Mouse (Mus musculus): ENCODE results near the gene Stard7. TPM values are rescaled to one million over a fixed set of nuclear protein-coding genes. Genes with fewer than 3 reads are reported as not detected.

Gene Stard7
- polyA plus RNA-seq, 1 experiment from 2014 or later = 41.7 TPM

- no peak for DNase-seq
- Histone ChIP-seq H3K27me3 (ENCODE audit: insufficient read depth, low read length) (peaks cover 12% of the 10 kb centered on the region), H3K4me1 (ENCODE audit: insufficient read depth) (peaks cover 23% of the 10 kb centered on the region), H3K9ac (replicated peaks) (peak overlapping the region; percentile 44; the same call in 1 of the 2 replicates), H3K9me3 (ENCODE audit: low read length) (no peaks in the 10 kb centered on the region), H3K27ac (ENCODE audit: low read depth) (peak overlapping the region; percentile 67), H3K4me2 (ENCODE audit: low read depth, low read length) (peak overlapping the region; percentile 89), H3K4me3 (ENCODE audit: low read depth, low read length) (no peak overlapping the region), H3K36me3 (replicated peaks; ENCODE audit: insufficient read depth, low read length) (no peaks in the 10 kb centered on the region; the same call in 1 of the 2 replicates)
- no peak for ATAC-seq
- 44% methylated on average over 5 of the region's 5 CpGs for WGBS (ENCODE audit: insufficient replicate concordance)
- no peak for TF ChIP-seq CTCF (IDR thresholded peaks at IDR 0.05; ENCODE audit: low read depth)
- TF ChIP-seq EP300 (IDR thresholded peaks at IDR 0.05; ENCODE audit: low read depth) = no peak
Observed at GRCm38 (mm10) chr2:127333945-127334603, 64.1 kb downstream of the Stard7 start.

GRCm38 (mm10) chr2:127335078-127335541, 65.1 kb downstream of the Stard7 start:
- H3K9ac ChIP-seq (replicated peaks) = no peak overlapping the region
- DNase-seq (peak; percentile 66), ATAC-seq (peak; percentile 22)
- TF ChIP-seq EP300 (IDR thresholded peaks at IDR 0.05; ENCODE audit: low read depth) (no peak), CTCF (IDR thresholded peaks at IDR 0.05; ENCODE audit: low read depth) (no peak)
- peak overlapping the region; percentile 89 for H3K4me2 ChIP-seq (ENCODE audit: low read depth, low read length)
- no peaks in the 10 kb centered on the region; the same call in 1 of the 2 replicates for H3K36me3 ChIP-seq (replicated peaks; ENCODE audit: insufficient read depth, low read length)
- H3K9me3 ChIP-seq (ENCODE audit: low read length) = no peaks in the 10 kb centered on the region
- H3K4me3 ChIP-seq (ENCODE audit: low read depth, low read length) = peak overlapping the region; percentile 61; the same call in 1 of the 2 replicates
- 43% methylated on average over 11 of the region's 11 CpGs for WGBS (ENCODE audit: insufficient replicate concordance)
- H3K4me1 ChIP-seq (ENCODE audit: insufficient read depth) = peaks cover 20% of the 10 kb centered on the region
- H3K27me3 ChIP-seq (ENCODE audit: insufficient read depth, low read length) = peaks cover 12% of the 10 kb centered on the region
- peak overlapping the region; percentile 67 for H3K27ac ChIP-seq (ENCODE audit: low read depth)

- DNase-seq (peak; percentile 89), ATAC-seq (peak; percentile 82)
- 4% methylated on average over 61 of the region's 76 CpGs for WGBS (ENCODE audit: insufficient replicate concordance)
- no peak for TF ChIP-seq CTCF (IDR thresholded peaks at IDR 0.05; ENCODE audit: low read depth)
- TF ChIP-seq EP300 (IDR thresholded peaks at IDR 0.05; ENCODE audit: low read depth) = no peak
- Histone ChIP-seq H3K9ac (replicated peaks) (peak within 1 kb of the TSS; percentile 63), H3K4me3 (ENCODE audit: low read depth, low read length) (peak within 1 kb of the TSS; percentile 61), H3K27ac (ENCODE audit: low read depth) (peak within 1 kb of the TSS; percentile 67), H3K4me2 (ENCODE audit: low read depth, low read length) (peak within 1 kb of the TSS; percentile 89), H3K27me3 (ENCODE audit: insufficient read depth, low read length) (peaks cover 12% of the 10 kb centered on the region), H3K9me3 (ENCODE audit: low read length) (no peaks in the 10 kb centered on the region), H3K4me1 (ENCODE audit: insufficient read depth) (peaks cover 20% of the 10 kb centered on the region), H3K36me3 (replicated peaks; ENCODE audit: insufficient read depth, low read length) (no peaks in the 10 kb centered on the region; the same call in 1 of the 2 replicates)
Observed at GRCm38 (mm10) chr2:127335767-127336496, 65.9 kb downstream of the Stard7 start, which contains the start of gene Dusp2. TSS of gene Dusp2 (plus strand) at chr2:127336159.

- Histone ChIP-seq H3K9ac (replicated peaks) (peak overlapping the region; percentile 63), H3K36me3 (replicated peaks; ENCODE audit: insufficient read depth, low read length) (no peaks in the 10 kb centered on the region; the same call in 1 of the 2 replicates), H3K4me2 (ENCODE audit: low read depth, low read length) (peak overlapping the region; percentile 89), H3K9me3 (ENCODE audit: low read length) (no peaks in the 10 kb centered on the region), H3K4me1 (ENCODE audit: insufficient read depth) (peaks cover 20% of the 10 kb centered on the region), H3K27me3 (ENCODE audit: insufficient read depth, low read length) (peaks cover 12% of the 10 kb centered on the region), H3K27ac (ENCODE audit: low read depth) (peak overlapping the region; percentile 57; the same call in 1 of the 2 replicates), H3K4me3 (ENCODE audit: low read depth, low read length) (peak overlapping the region; percentile 61)
- ATAC-seq = no peak
- no peak for DNase-seq
- WGBS (ENCODE audit: insufficient replicate concordance) = 6% methylated on average over 33 of the region's 33 CpGs
- TF ChIP-seq EP300 (IDR thresholded peaks at IDR 0.05; ENCODE audit: low read depth) (no peak), CTCF (IDR thresholded peaks at IDR 0.05; ENCODE audit: low read depth) (no peak)
Observed at GRCm38 (mm10) chr2:127336497-127336832, 66.4 kb downstream of the Stard7 start.

GRCm38 (mm10) chr2:127336885-127337284, 66.9 kb downstream of the Stard7 start:
- TF ChIP-seq CTCF (IDR thresholded peaks at IDR 0.05; ENCODE audit: low read depth) (no peak), EP300 (IDR thresholded peaks at IDR 0.05; ENCODE audit: low read depth) (no peak)
- H3K4me1 ChIP-seq (ENCODE audit: insufficient read depth) = peaks cover 20% of the 10 kb centered on the region
- H3K9me3 ChIP-seq (ENCODE audit: low read length) = no peaks in the 10 kb centered on the region
- peak overlapping the region; percentile 63 for H3K9ac ChIP-seq (replicated peaks)
- no peaks in the 10 kb centered on the region; the same call in 1 of the 2 replicates for H3K36me3 ChIP-seq (replicated peaks; ENCODE audit: insufficient read depth, low read length)
- ATAC-seq (no peak), DNase-seq (no peak)
- H3K27ac ChIP-seq (ENCODE audit: low read depth) = peak overlapping the region; percentile 57; the same call in 1 of the 2 replicates
- H3K4me2 ChIP-seq (ENCODE audit: low read depth, low read length) = peak overlapping the region; percentile 89
- H3K4me3 ChIP-seq (ENCODE audit: low read depth, low read length) = peak overlapping the region; percentile 61
- peaks cover 12% of the 10 kb centered on the region for H3K27me3 ChIP-seq (ENCODE audit: insufficient read depth, low read length)
- 20% methylated on average over 5 of the region's 5 CpGs for WGBS (ENCODE audit: insufficient replicate concordance)

GRCm38 (mm10) chr2:127337531-127337930, 67.5 kb downstream of the Stard7 start:
- Histone ChIP-seq H3K27me3 (ENCODE audit: insufficient read depth, low read length) (peaks cover 12% of the 10 kb centered on the region), H3K4me2 (ENCODE audit: low read depth, low read length) (peak overlapping the region; percentile 89), H3K4me1 (ENCODE audit: insufficient read depth) (peaks cover 20% of the 10 kb centered on the region), H3K4me3 (ENCODE audit: low read depth, low read length) (peak overlapping the region; percentile 61), H3K36me3 (replicated peaks; ENCODE audit: insufficient read depth, low read length) (no peaks in the 10 kb centered on the region; the same call in 1 of the 2 replicates), H3K27ac (ENCODE audit: low read depth) (peak overlapping the region; percentile 57; the same call in 1 of the 2 replicates), H3K9me3 (ENCODE audit: low read length) (no peaks in the 10 kb centered on the region), H3K9ac (replicated peaks) (peak overlapping the region; percentile 44; the same call in 1 of the 2 replicates)
- TF ChIP-seq EP300 (IDR thresholded peaks at IDR 0.05; ENCODE audit: low read depth) (no peak), CTCF (IDR thresholded peaks at IDR 0.05; ENCODE audit: low read depth) (no peak)
- DNase-seq = peak; percentile 53
- ATAC-seq = no peak
- 25% methylated on average over 11 of the region's 11 CpGs for WGBS (ENCODE audit: insufficient replicate concordance)
